Mouse (Mus musculus) midbrain, embryonic 16.5 days (tissue): ENCODE measurements around the gene Gja3. TPM values are rescaled to one million over a fixed set of nuclear protein-coding genes. Genes with fewer than 3 reads are reported as not detected.
"Not testable (repeated sequence)": the region's sequence is repeated elsewhere in the genome, so short reads cannot be mapped to it uniquely, and the experiment has no call there.

Experiments used
- ATAC-seq: fragments of 200-750 bp; cut with Nextera tagmentation; 2 replicates; pipeline ENCODE4 v1.8.0; 2017; ENCODE audit warnings: moderate TSS enrichment
- H3K27ac ChIP-seq: fragments of 300-500 bp; sonication (generic); 2 replicates; pipeline ENCODE4 v1.5.1; 2014; ENCODE audit warnings: mild to moderate bottlenecking, low read length, mixed read lengths
- H3K27me3 ChIP-seq: fragments of 300-500 bp; sonication (generic); 2 replicates; pipeline ENCODE4 v1.6.1; 2014; ENCODE audit warnings: low read depth, low read length, mixed read lengths; ENCODE audit not compliant: control insufficient read depth, insufficient read depth
- H3K36me3 ChIP-seq: fragments of 300-500 bp; sonication (generic); 2 replicates; pipeline ENCODE4 v1.6.1; 2014; ENCODE audit warnings: mild to moderate bottlenecking, low read length, moderate library complexity, mixed read lengths; ENCODE audit not compliant: control insufficient read depth, insufficient read depth
- H3K4me1 ChIP-seq: fragments of 300-500 bp; sonication (generic); 2 replicates; pipeline ENCODE4 v1.6.1; 2014; ENCODE audit warnings: mild to moderate bottlenecking, low read length, mixed read lengths; ENCODE audit not compliant: control insufficient read depth, insufficient read depth
- H3K4me2 ChIP-seq: fragments of 300-500 bp; sonication (generic); 2 replicates; pipeline ENCODE4 v1.6.1; 2014; ENCODE audit warnings: mild to moderate bottlenecking, low read length, mixed read lengths
- H3K4me3 ChIP-seq: fragments of 300-500 bp; sonication (generic); 2 replicates; pipeline ENCODE4 v1.5.1; 2014; ENCODE audit warnings: low read depth, mild to moderate bottlenecking, low read length, moderate library complexity, mixed read lengths
- H3K9ac ChIP-seq: fragments of 300-500 bp; sonication (generic); 2 replicates; pipeline ENCODE4 v1.6.1; 2014; ENCODE audit warnings: low read depth, low read length, mixed read lengths
- H3K9me3 ChIP-seq: fragments of 300-500 bp; sonication (generic); replicated peaks from 2 replicates; pipeline ENCODE4 v1.6.1; 2014; ENCODE audit warnings: mild to moderate bottlenecking, low read length, mixed read lengths; ENCODE audit not compliant: control insufficient read depth, poor library complexity, severe bottlenecking
- WGBS: fragments of 180-500 bp; shearing (Covaris S2); extraction: QIAGEN DNeasy Blood & Tissue Kit; methylation state at CpG from one replicate; pipeline ENCODE4 v1.1.7; 2014; 5-methylcytosine and 5-hydroxymethylcytosine counted together
- polyA plus RNA-seq: library from polyadenylated mRNA; unstranded; fragments of >200 nt; fragmentation: Nextera tagmentation; extraction: Ambion mirVana; gene quantifications from 2 replicates; pipeline ENCODE4 v1.2.1, GENCODE M21; 2015

Gene Gja3
- polyA plus RNA-seq, 1 experiment from 2014 or later, result 0.21 TPM

DNA sequence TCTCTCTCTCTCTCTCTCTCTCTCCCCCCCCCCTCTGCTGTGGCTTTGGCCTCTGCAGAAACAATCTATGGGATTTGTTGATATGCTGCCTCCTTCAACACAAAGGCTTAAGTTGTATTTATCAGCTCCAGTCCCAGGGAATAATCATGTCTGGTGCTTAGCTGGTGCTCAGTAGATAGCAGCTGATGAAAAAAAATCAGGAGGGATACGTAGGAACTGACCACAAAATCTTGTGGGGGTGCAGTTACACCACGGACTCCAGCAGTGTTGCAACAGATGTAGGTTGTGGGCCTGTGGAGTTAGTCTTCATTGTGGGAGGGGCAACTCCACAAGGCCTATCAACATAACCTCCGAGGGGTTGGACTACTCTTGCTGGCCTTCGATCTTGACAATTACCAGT is 38.0 kb upstream of the Gja3 start:
- 82% methylated on average over 4 of the region's 4 CpGs for WGBS
- H3K27me3 ChIP-seq, result no peaks in the 10 kb centered on the region
- H3K27ac ChIP-seq, result no peak overlapping the region

DNA sequence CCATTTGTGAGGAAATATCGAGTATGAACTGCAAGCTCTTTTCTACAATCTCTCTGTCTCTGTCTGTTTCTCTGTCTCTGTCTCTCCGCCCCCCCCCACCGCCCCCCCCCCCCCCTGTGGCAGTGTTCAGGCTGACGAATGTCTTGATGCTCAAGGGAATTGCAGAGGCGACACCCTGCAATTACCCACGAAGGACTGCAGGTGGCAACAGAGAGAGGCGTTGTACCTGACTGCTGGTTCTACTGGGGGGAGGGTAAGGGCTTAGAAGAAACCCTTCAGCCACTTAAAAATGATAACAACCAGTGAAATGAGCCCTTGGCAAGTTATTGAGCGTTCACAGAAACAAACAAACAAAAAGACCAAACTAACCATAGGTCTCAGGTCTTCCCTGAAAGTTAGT is 35.1 kb upstream of the Gja3 start:
- WGBS, result 7% methylated on average over 8 of the region's 8 CpGs

More for the DNA sequence above, 38.0 kb upstream of the Gja3 start:
- no peak for ATAC-seq
- H3K9me3 ChIP-seq, result no peaks in the 10 kb centered on the region
- no peak overlapping the region for H3K9ac ChIP-seq
- H3K4me2 ChIP-seq, result no peak overlapping the region
- no peak overlapping the region for H3K4me3 ChIP-seq
- H3K4me1 ChIP-seq, result no peaks in the 10 kb centered on the region
- H3K36me3 ChIP-seq, result no peaks in the 10 kb centered on the region

DNA sequence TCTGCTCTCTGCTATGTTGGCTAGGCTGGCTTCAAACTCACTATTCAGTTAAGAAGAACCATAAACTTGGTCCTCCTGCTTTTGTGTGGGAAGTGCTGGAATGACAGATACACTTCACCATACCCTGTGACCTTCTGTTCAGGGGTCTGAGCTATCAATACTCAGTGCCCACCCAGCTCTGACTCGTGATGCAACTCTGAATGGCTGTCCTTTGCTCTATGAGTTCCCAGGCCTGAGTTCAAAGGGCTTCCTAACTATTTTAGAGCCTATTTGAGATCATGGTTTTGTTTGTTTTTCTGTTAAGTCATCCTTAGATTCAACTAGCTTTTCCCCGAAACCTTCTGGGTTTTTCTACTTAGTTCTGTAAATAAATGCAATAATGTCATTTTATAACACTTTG is 32.1 kb upstream of the Gja3 start:
- H3K4me2 ChIP-seq, result no peak overlapping the region
- H3K4me3 ChIP-seq, result no peak overlapping the region
- no peak overlapping the region for H3K27ac ChIP-seq
- H3K9me3 ChIP-seq, result no peaks in the 10 kb centered on the region
- no peak for ATAC-seq
- no peaks in the 10 kb centered on the region for H3K27me3 ChIP-seq
- no peaks in the 10 kb centered on the region for H3K4me1 ChIP-seq
- 55% methylated on average over 2 of the region's 2 CpGs for WGBS
- H3K36me3 ChIP-seq, result no peaks in the 10 kb centered on the region
- H3K9ac ChIP-seq, result no peak overlapping the region

More for the DNA sequence above, 35.1 kb upstream of the Gja3 start:
- no peak for ATAC-seq
- Histone ChIP-seq H3K27ac (no peak overlapping the region), H3K9ac (no peak overlapping the region), H3K4me1 (no peaks in the 10 kb centered on the region), H3K4me3 (no peak overlapping the region), H3K4me2 (no peak overlapping the region), H3K27me3 (no peaks in the 10 kb centered on the region), H3K36me3 (no peaks in the 10 kb centered on the region), H3K9me3 (no peaks in the 10 kb centered on the region)

DNA sequence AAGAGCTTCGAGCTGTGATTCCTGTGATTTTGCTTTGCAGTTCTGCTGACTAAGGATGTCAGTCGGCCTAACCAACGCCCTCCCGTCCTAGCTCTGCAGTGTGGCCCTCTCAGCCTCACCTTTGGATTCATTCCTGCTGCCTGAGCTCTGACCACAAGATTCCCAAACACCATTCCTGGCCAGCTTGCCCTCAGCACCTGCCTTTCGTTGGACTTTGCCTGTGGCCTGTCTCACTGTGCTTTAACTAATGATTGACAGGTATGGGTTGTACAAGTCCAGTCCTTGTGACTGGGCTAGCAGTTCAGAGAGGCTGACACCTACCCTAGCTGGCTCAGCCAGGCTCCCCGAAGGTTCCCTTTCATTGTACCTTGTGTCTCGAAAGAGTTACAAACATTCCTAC is 31.2 kb upstream of the Gja3 start:
- WGBS, result 90% methylated on average over 7 of the region's 7 CpGs
- no peak overlapping the region for H3K27ac ChIP-seq
- ATAC-seq, result no peak
- H3K9ac ChIP-seq, result no peak overlapping the region
- no peaks in the 10 kb centered on the region for H3K36me3 ChIP-seq
- H3K4me3 ChIP-seq, result no peak overlapping the region
- H3K4me1 ChIP-seq, result no peaks in the 10 kb centered on the region
- no peaks in the 10 kb centered on the region for H3K9me3 ChIP-seq
- no peak overlapping the region for H3K4me2 ChIP-seq
- no peaks in the 10 kb centered on the region for H3K27me3 ChIP-seq

DNA sequence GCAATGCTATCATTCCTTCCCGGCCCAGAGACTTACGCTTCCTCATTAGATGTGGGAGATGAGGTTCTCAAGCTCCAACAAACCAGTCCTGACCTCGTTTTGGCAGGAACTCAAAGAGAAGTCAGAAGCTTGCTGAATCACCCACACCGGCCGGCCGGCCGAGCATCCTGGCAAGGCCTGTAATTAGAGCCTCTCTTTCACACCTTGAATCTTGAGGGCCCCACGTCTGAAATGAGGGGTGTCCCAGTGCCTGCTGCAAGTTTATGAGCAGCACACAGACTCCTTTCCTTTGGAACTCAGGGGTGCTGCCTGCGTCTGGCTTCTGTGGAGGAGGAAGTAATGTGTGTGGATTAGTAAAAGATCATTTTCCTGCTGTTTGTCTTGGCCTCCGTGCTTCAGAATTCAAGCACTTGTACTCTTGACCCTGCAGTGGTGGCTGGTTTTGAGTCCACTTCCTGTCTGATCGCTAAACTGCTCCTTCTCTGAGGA is 26.3 kb upstream of the Gja3 start:
- ATAC-seq, result no peak
- Histone ChIP-seq H3K27ac (no peak overlapping the region), H3K36me3 (no peaks in the 10 kb centered on the region), H3K9ac (no peak overlapping the region), H3K4me2 (no peak overlapping the region), H3K9me3 (no peaks in the 10 kb centered on the region), H3K4me1 (no peaks in the 10 kb centered on the region), H3K4me3 (no peak overlapping the region), H3K27me3 (no peaks in the 10 kb centered on the region)
- WGBS, result 76% methylated on average over 11 of the region's 11 CpGs

DNA sequence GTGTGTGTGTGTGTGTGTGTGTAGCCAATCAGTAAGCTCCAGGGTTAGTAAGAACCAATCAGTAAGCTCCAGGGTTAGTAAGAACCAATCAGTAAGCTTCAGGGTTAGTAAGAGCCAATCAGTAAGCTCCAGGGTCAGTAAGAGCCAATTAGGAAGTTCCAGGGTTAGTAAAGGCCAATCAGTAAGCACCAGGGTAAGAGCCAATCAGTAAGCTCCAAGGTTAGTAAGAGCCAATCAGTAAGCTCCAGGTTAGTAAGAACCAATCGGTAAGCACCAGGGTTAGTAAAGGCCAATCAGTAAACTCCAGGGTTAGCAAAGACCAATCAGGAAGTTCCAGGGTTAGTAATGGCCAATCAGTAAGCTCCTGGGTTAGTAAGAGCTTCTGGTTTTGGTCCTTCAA is 25.0 kb upstream of the Gja3 start:
- no peaks in the 10 kb centered on the region for H3K27me3 ChIP-seq
- no peak overlapping the region for H3K4me3 ChIP-seq
- no peak overlapping the region for H3K27ac ChIP-seq
- H3K9ac ChIP-seq, result no peak overlapping the region
- WGBS, result 93% methylated on average over 1 of the region's 1 CpGs
- H3K4me2 ChIP-seq, result no peak overlapping the region
- H3K9me3 ChIP-seq, result no peaks in the 10 kb centered on the region
- no peak for ATAC-seq
- no peaks in the 10 kb centered on the region for H3K4me1 ChIP-seq
- no peaks in the 10 kb centered on the region for H3K36me3 ChIP-seq

DNA sequence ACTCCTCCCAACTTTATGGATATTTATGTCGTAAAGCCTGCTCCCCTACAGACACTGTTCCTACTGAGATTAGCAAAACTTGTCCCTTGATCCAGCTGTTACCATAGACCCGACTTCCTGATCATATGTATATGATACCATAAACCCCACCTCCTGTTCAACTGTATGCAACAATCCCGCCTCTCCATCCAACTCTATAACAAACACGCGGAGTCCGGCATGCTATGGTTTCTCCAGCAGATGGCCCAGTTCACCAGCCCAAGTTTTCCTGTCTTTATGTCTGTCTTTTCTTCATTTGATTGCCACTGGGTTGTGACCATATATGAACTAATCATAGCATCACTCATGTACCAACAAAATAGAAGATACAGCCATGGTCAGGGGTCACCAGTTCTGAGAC is 17.6 kb upstream of the Gja3 start:
- H3K4me3 ChIP-seq, result no peak overlapping the region
- H3K36me3 ChIP-seq, result no peaks in the 10 kb centered on the region
- H3K4me1 ChIP-seq, result no peaks in the 10 kb centered on the region
- WGBS, result 82% methylated on average over 6 of the region's 6 CpGs
- H3K9me3 ChIP-seq, result no peaks in the 10 kb centered on the region
- no peak overlapping the region for H3K4me2 ChIP-seq
- H3K9ac ChIP-seq, result no peak overlapping the region
- H3K27me3 ChIP-seq, result no peaks in the 10 kb centered on the region
- no peak overlapping the region for H3K27ac ChIP-seq
- ATAC-seq, result no peak

DNA sequence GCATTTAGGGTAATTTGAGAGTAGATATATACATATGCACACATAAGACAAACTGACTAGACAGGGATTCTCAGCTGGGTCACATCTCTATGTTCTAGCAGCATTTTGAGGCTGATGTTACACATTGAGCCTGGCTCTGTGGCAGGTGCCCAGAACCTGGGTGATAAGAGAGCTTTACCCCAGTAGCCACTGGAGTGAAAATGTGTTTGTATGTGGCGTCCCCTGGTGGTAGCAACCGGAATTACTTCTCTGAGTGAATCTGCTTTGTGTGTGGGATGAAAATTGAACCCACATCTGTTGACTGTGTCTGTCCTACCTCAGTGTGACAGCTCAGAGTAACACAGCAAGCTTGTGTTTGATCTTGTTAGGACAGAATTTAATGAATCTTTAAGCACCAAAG is 12.0 kb upstream of the Gja3 start:
- not testable (repeated sequence) for H3K9ac ChIP-seq, H3K4me3 ChIP-seq, H3K27ac ChIP-seq, H3K4me2 ChIP-seq, H3K9me3 ChIP-seq, H3K4me1 ChIP-seq, H3K27me3 ChIP-seq, H3K36me3 ChIP-seq, ATAC-seq
- 0% methylated on average over 2 of the region's 2 CpGs for WGBS

DNA sequence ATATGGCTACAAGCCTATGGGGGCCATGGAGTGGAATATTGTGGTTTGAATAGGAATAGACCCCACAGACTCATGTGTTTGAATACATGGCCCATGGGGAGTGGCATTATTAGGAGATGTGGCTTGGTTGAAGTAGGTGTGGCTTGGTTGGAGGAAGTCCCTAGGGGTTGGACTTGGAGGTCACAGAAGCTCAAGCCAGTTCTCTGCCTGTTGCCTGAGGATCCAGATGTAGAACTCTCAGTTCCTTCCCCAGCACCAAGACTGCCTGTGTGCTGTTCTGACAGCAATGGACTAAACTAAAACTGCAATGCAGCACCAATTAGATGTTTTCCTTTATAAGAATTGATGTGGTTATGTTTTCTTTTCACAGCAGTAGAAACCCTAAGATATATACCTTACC is 8.2 kb upstream of the Gja3 start:
- no peaks in the 10 kb centered on the region for H3K4me1 ChIP-seq
- H3K9ac ChIP-seq, result no peak overlapping the region
- H3K27me3 ChIP-seq, result no peaks in the 10 kb centered on the region
- no peak overlapping the region for H3K27ac ChIP-seq
- no peak overlapping the region for H3K4me2 ChIP-seq
- H3K9me3 ChIP-seq, result no peaks in the 10 kb centered on the region
- no peak overlapping the region for H3K4me3 ChIP-seq
- no peak for ATAC-seq
- H3K36me3 ChIP-seq, result no peaks in the 10 kb centered on the region

DNA sequence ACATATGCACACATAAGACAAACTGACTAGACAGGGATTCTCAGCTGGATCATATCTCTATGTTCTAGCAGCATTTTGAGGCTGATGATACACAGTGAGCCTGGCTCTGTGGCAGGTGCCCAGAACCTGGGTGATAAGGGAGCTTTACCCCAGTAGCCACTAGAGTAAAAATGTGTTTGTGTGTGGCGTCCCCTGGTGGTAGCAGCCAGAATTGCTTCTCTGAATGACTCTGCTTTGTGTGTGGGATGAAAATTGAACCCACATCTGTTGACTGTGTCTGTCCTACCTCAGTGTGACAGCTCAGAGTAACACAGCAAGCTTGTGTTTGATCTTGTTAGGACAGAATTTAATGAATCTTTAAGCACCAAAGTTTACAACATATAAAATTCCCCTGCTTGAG is 2.2 kb upstream of the Gja3 start:
- H3K4me2 ChIP-seq, ATAC-seq, H3K36me3 ChIP-seq, H3K9me3 ChIP-seq, H3K4me1 ChIP-seq, H3K4me3 ChIP-seq, H3K9ac ChIP-seq, H3K27ac ChIP-seq: not testable (repeated sequence)
- 7% methylated on average over 1 of the region's 1 CpGs for WGBS
- H3K27me3 ChIP-seq, result peaks cover 38% of the 10 kb centered on the region
